Mouse (Mus musculus) liver, postnatal 0 days (tissue): ENCODE measurements around the gene Myt1l.

ENCODE experiments used
- CTCF ChIP-seq: sonication (generic); IDR thresholded peaks from 2 replicates; pipeline ENCODE4 v1.5.1; 2016; ENCODE audit warnings: antibody characterized with exemption, low read depth
- EP300 ChIP-seq: IDR thresholded peaks from 2 replicates; pipeline ENCODE4 v1.6.1; 2016; ENCODE audit warnings: antibody characterized with exemption, low read depth, mild to moderate bottlenecking

GRCm38 (mm10) chr12:29486424-29487035, 41.7 kb upstream of the Myt1l start:
- TF ChIP-seq CTCF (no peak), EP300 (no peak)
